Mouse (Mus musculus) MEL (cell line): ENCODE results near the gene Deaf1. TPM values are rescaled to one million over a fixed set of nuclear protein-coding genes. Genes with fewer than 3 reads are reported as not detected.

Source experiments
- DNase-seq: peaks from one replicate; pipeline ENCODE4 v3.0.0; 2011; ENCODE audit warnings: low read depth, low spot score
- H3K27ac ChIP-seq: 2 replicates; pipeline ENCODE4 v1.5.1; 2012; ENCODE audit warnings: low read depth, mild to moderate bottlenecking, control low read depth, low read length, moderate library complexity; ENCODE audit not compliant: control insufficient read depth
- H3K27me3 ChIP-seq, 2 experiments: fragments of 150-350 bp in 1 of 2; sonication (generic) in 1 of 2; 2 replicates each; pipeline ENCODE4 v1.6.1; 2012; ENCODE audit warnings: low read length in 2 of 2, mild to moderate bottlenecking in 2 of 2, improper control_type of control experiment in 1 of 2, moderate library complexity in 1 of 2; ENCODE audit not compliant: insufficient read depth in 2 of 2, control insufficient read depth in 1 of 2
- H3K36me3 ChIP-seq, 2 experiments: 2 replicates each; pipeline ENCODE4 v1.6.1; 2012 to 2014; ENCODE audit warnings: low read length in 2 of 2, improper control_type of control experiment in 1 of 2, inconsistent platforms in 1 of 2, mild to moderate bottlenecking in 1 of 2; ENCODE audit not compliant: insufficient read depth in 2 of 2, control insufficient read depth in 1 of 2
- H3K4me1 ChIP-seq, 2 experiments: fragments of 150-350 bp in 1 of 2; sonication (generic) in 1 of 2; 2 replicates each; pipeline ENCODE4 v1.6.1; 2012; ENCODE audit warnings: low read length in 2 of 2, improper control_type of control experiment in 1 of 2, mild to moderate bottlenecking in 1 of 2; ENCODE audit not compliant: insufficient read depth in 2 of 2, control insufficient read depth in 1 of 2
- H3K4me3 ChIP-seq, 2 experiments: fragments of 150-350 bp in 1 of 2; sonication (generic) in 1 of 2; 2 replicates each; pipeline ENCODE4 v1.5.1; 2012; ENCODE audit warnings: low read depth in 2 of 2, low read length in 2 of 2, mild to moderate bottlenecking in 2 of 2, moderate library complexity in 2 of 2, control low read depth in 1 of 2, improper control_type of control experiment in 1 of 2; ENCODE audit not compliant: control insufficient read depth in 1 of 2, insufficient read depth in 1 of 2
- H3K79me2 ChIP-seq: 2 replicates; pipeline ENCODE4 v1.6.1; 2012; ENCODE audit warnings: mild to moderate bottlenecking, low read length, moderate library complexity; ENCODE audit not compliant: control insufficient read depth, poor library complexity, insufficient read depth
- H3K9ac ChIP-seq: 2 replicates; pipeline ENCODE4 v1.6.1; 2012; ENCODE audit warnings: low read depth, mild to moderate bottlenecking, control low read depth, low read length, moderate library complexity; ENCODE audit not compliant: control insufficient read depth, poor library complexity, severe bottlenecking
- H3K9me3 ChIP-seq: fragments of 150-350 bp; sonication (generic); replicated peaks from 2 replicates; pipeline ENCODE4 v1.6.1; 2012; ENCODE audit warnings: mild to moderate bottlenecking, low read length, improper control_type of control experiment, moderate library complexity; ENCODE audit not compliant: insufficient read depth
- BHLHE40 ChIP-seq: IDR thresholded peaks from 2 replicates; pipeline ENCODE4 v1.6.1; 2012; ENCODE audit warnings: low read depth, mild to moderate bottlenecking, inconsistent platforms, low read length, improper control_type of control experiment, borderline replicate concordance
- CHD1 ChIP-seq: IDR thresholded peaks from 2 replicates; pipeline ENCODE4 v1.6.1; 2012; ENCODE audit warnings: low read depth, mild to moderate bottlenecking, inconsistent platforms, low read length, improper control_type of control experiment
- CTCF ChIP-seq, 3 experiments: IDR thresholded peaks in 2 of 3; conservative IDR thresholded peaks in 1 of 3; 2 replicates each; pipeline ENCODE4 v1.5.1; 2011 to 2012; ENCODE audit warnings: low read length in 3 of 3, low read depth in 2 of 3, mild to moderate bottlenecking in 2 of 3, improper control_type of control experiment in 1 of 3, inconsistent platforms in 1 of 3, mixed read lengths in 1 of 3, moderate library complexity in 1 of 3; ENCODE audit not compliant: control insufficient read depth in 1 of 3, insufficient read depth in 1 of 3, poor library complexity in 1 of 3, severe bottlenecking in 1 of 3
- E2F4 ChIP-seq: IDR thresholded peaks from 2 replicates; pipeline ENCODE4 v1.6.1; 2011; ENCODE audit warnings: low read depth, low read length, improper control_type of control experiment, borderline replicate concordance
- ELF1 ChIP-seq: IDR thresholded peaks from 2 replicates; pipeline ENCODE4 v1.6.1; 2014; ENCODE audit warnings: low read depth, mild to moderate bottlenecking, inconsistent platforms, low read length, improper control_type of control experiment, moderate library complexity
- MAX ChIP-seq: IDR thresholded peaks from 2 replicates; pipeline ENCODE4 v1.6.1; 2011; ENCODE audit warnings: low read length, improper control_type of control experiment
- MXI1 ChIP-seq: IDR thresholded peaks from 2 replicates; pipeline ENCODE4 v1.6.1; 2011; ENCODE audit warnings: mild to moderate bottlenecking, low read depth, low read length, improper control_type of control experiment
- MYB ChIP-seq: IDR thresholded peaks from 2 replicates; pipeline ENCODE4 v1.6.1; 2011; ENCODE audit warnings: mild to moderate bottlenecking, low read depth, low read length, improper control_type of control experiment
- MYC ChIP-seq: IDR thresholded peaks from 2 replicates; pipeline ENCODE4 v1.6.1; 2011; ENCODE audit warnings: low read depth, mild to moderate bottlenecking, low read length, improper control_type of control experiment, moderate library complexity
- NRF1 ChIP-seq: IDR thresholded peaks from 2 replicates; pipeline ENCODE4 v1.6.1; 2014; ENCODE audit warnings: low read depth, mild to moderate bottlenecking, inconsistent platforms, low read length, improper control_type of control experiment, moderate library complexity; ENCODE audit not compliant: poor library complexity, insufficient read depth, severe bottlenecking
- POLR2AphosphoS2 ChIP-seq: IDR thresholded peaks from 2 replicates; pipeline ENCODE4 v1.6.1; 2011; ENCODE audit warnings: low read length, improper control_type of control experiment
- RAD21 ChIP-seq: IDR thresholded peaks from 2 replicates; pipeline ENCODE4 v1.6.1; 2011; ENCODE audit warnings: mild to moderate bottlenecking, low read depth, low read length, improper control_type of control experiment
- SIN3A ChIP-seq: IDR thresholded peaks from 2 replicates; pipeline ENCODE4 v1.6.1; 2012; ENCODE audit warnings: low read length, improper control_type of control experiment, inconsistent platforms
- SMC3 ChIP-seq: IDR thresholded peaks from 2 replicates; pipeline ENCODE4 v1.6.1; 2011; ENCODE audit warnings: low read depth, low read length, improper control_type of control experiment
- TBP ChIP-seq: IDR thresholded peaks from 2 replicates; pipeline ENCODE4 v1.8.0; 2011; ENCODE audit warnings: low read depth, low read length, improper control_type of control experiment
- USF2 ChIP-seq, 2 experiments: IDR thresholded peaks; 2 replicates each; pipeline ENCODE4 v1.6.1; 2011 to 2012; ENCODE audit warnings: improper control_type of control experiment in 2 of 2, low read length in 2 of 2, borderline replicate concordance in 1 of 2, inconsistent platforms in 1 of 2, low read depth in 1 of 2, mild to moderate bottlenecking in 1 of 2; ENCODE audit not compliant: insufficient read depth in 1 of 2
- ZC3H11A ChIP-seq: IDR thresholded peaks from 2 replicates; pipeline ENCODE4 v1.6.1; 2012; ENCODE audit warnings: low read depth, mild to moderate bottlenecking, inconsistent platforms, low read length, improper control_type of control experiment
- ZKSCAN1 ChIP-seq: IDR thresholded peaks from 2 replicates; pipeline ENCODE4 v1.6.1; 2012; ENCODE audit warnings: low read depth, mild to moderate bottlenecking, inconsistent platforms, low read length, improper control_type of control experiment, moderate library complexity
- ZMIZ1 ChIP-seq: IDR thresholded peaks from 2 replicates; pipeline ENCODE4 v1.6.1; 2012; ENCODE audit warnings: low read depth, mild to moderate bottlenecking, inconsistent platforms, low read length, improper control_type of control experiment, moderate library complexity
- ZNF384 ChIP-seq: IDR thresholded peaks from 2 replicates; pipeline ENCODE4 v1.6.1; 2012; ENCODE audit warnings: low read depth, mild to moderate bottlenecking, inconsistent platforms, low read length, improper control_type of control experiment
- polyA plus RNA-seq, 2 experiments: library from polyadenylated mRNA; stranded (reverse) in 1 of 2; unstranded in 1 of 2; fragments of >175 nt in 1 of 2; fragments of >200 nt in 1 of 2; gene quantifications; 2 replicates each; pipeline versions ENCODE4 v1.2.1 to v1.2.4; 2012; ENCODE audit warnings: low replicate concordance in 2 of 2, low read depth in 1 of 2; ENCODE audit not compliant: insufficient read length in 2 of 2, insufficient read depth in 1 of 2, missing spikeins in 1 of 2
- total RNA-seq: library from RNA; depleted of rRNA; stranded (reverse); fragments of 300-350 nt; gene quantifications from 2 replicates; pipeline ENCODE4 v1.2.3, GENCODE M21; 2012

Deaf1 gene
- total and polyA plus RNA-seq, 3 experiments = 13.2 to 91.1 TPM; not detected in 1

DNA sequence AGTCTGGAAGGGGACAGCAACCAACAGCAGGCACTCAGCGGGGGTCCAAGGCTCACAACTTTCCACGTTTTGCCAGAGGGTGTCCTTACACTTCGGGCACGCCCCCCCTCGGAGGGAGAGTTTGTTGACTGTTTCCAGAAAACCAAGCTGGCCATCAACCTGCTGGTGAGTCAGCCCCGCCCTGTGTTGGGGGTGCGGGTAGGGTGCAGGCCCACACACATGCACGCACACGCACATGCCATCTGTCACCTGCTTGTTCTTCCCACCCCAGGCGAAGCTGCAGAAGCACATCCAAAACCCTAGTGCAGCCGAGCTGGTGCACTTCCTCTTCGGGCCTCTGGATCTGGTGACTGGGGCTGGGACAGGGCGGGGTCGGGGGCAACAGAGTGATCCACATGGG is 29.5 kb upstream of the Deaf1 start:
- Histone ChIP-seq H3K79me2 (no peaks in the 10 kb centered on the region), H3K4me1 (peaks cover 0 to 9% of the 10 kb centered on the region in 2 experiments; a peak in 3 of 4 replicates), H3K9me3 (no peaks in the 10 kb centered on the region), H3K4me3 (0 out of 4 replicates have a peak overlapping the region, but pooled peaks have one; percentile 10 to 15), H3K27ac (no peak overlapping the region), H3K9ac (0 out of 2 replicates have a peak overlapping the region, but pooled peaks have one; percentile 3), H3K36me3 (no peaks in the 10 kb centered on the region), H3K27me3 (peaks cover 4 to 15% of the 10 kb centered on the region in 2 experiments; a peak in 3 of 4 replicates)
- TF ChIP-seq CHD1 (no peak), MXI1 (peak; percentile 44; the same call in 1 of the 2 replicates), SIN3A (peak; percentile 42; the same call in 1 of the 2 replicates), NRF1 (no peak), MYB (no peak), E2F4 (no peak), ZMIZ1 (no peak), MAX (0 out of 2 replicates have a peak, but pooled peaks have one; percentile 41)
- DNase-seq = peak; percentile 61

- Histone ChIP-seq H3K4me3 (peak overlapping the region in 1 of 2 experiments; percentile 23; a peak in 1 of 4 replicates), H3K79me2 (no peaks in the 10 kb centered on the region), H3K27ac (no peak overlapping the region), H3K36me3 (no peaks in the 10 kb centered on the region), H3K9me3 (no peaks in the 10 kb centered on the region), H3K9ac (no peak overlapping the region), H3K27me3 (peaks cover 6 to 18% of the 10 kb centered on the region in 2 experiments; a peak in 3 of 4 replicates), H3K4me1 (peaks cover 0 to 9% of the 10 kb centered on the region in 2 experiments; a peak in 3 of 4 replicates)
- TF ChIP-seq RAD21 (peak; percentile 13), SMC3 (peak; percentile 19; the same call in 1 of the 2 replicates), CTCF (IDR thresholded peaks at IDR 0.05 in 2 of 3, conservative IDR thresholded peaks at IDR 0.05 in 1 of 3; ENCODE audit: control insufficient read depth in 1 of 3, insufficient read depth in 1 of 3, low read depth in 2 of 3, low read length in 3 of 3, poor library complexity in 1 of 3, severe bottlenecking in 1 of 3) (peak; percentile 28 to 43 (median 42); a peak in 5 of 6 replicates), USF2 (IDR thresholded peaks at IDR 0.05; ENCODE audit: borderline replicate concordance in 1 of 2, insufficient read depth in 1 of 2, low read depth in 1 of 2, low read length in 2 of 2) (no peak)
- peak; percentile 45 for DNase-seq
Observed at GRCm38 (mm10) chr7:141355626-141356326, 28.3 kb upstream of the Deaf1 start.

GRCm38 (mm10) chr7:141355051-141355450 is 27.6 kb upstream of the Deaf1 start:
- Histone ChIP-seq H3K27ac (no peak overlapping the region), H3K27me3 (peaks cover 7 to 18% of the 10 kb centered on the region in 2 experiments; a peak in 3 of 4 replicates)

More at GRCm38 (mm10) chr7:141355051-141355450, 27.6 kb upstream of the Deaf1 start:
- no peak for TF ChIP-seq RAD21
- no peak for TF ChIP-seq USF2 (IDR thresholded peaks at IDR 0.05; ENCODE audit: borderline replicate concordance in 1 of 2, insufficient read depth in 1 of 2, low read depth in 1 of 2, low read length in 2 of 2)
- no peak for TF ChIP-seq ZNF384
- no peak for TF ChIP-seq ZC3H11A
- no peak for TF ChIP-seq NRF1
- no peak for TF ChIP-seq ZKSCAN1
- TF ChIP-seq MYC = no peak
- TF ChIP-seq ZMIZ1 = no peak
- TF ChIP-seq BHLHE40 = no peak
- no peak for TF ChIP-seq ELF1
- TF ChIP-seq TBP = no peak
- TF ChIP-seq POLR2AphosphoS2 = no peak
- no peak for TF ChIP-seq E2F4
- Histone ChIP-seq H3K4me1 (peaks cover 0 to 9% of the 10 kb centered on the region in 2 experiments; a peak in 3 of 4 replicates), H3K4me3 (no peak overlapping the region), H3K9ac (no peak overlapping the region), H3K79me2 (no peaks in the 10 kb centered on the region), H3K9me3 (no peaks in the 10 kb centered on the region), H3K36me3 (no peaks in the 10 kb centered on the region)
- DNase-seq = no peak
